8 mouse cellular contexts compared by ENCODE assay signal in genomic region chr7:110237451-110237836, GRCm38 (mm10). TPM values are rescaled to one million over a fixed set of nuclear protein-coding genes. Genes with fewer than 3 reads are reported as not detected.
A peak's percentile ranks its signal among the peaks of the same experiment; 100 is the strongest.
DNase-seq lines count a peak whose midpoint lies in the region; ATAC-seq lines count a peak whose summit lies in the region.

No protein-coding gene starts in this region.

- no peaks in the 10 kb centered on the region for H3K27me3 ChIP-seq in kidney, embryonic 14.5 days (ENCODE audit: control insufficient read depth, insufficient read depth, low read length)
- no peaks in the 10 kb centered on the region for H3K27me3 ChIP-seq in liver, embryonic 11.5 days (replicated peaks; ENCODE audit: control insufficient read depth, insufficient read depth, low read length)

- H3K4me3 ChIP-seq in kidney, embryonic 14.5 days (ENCODE audit: low read length), result no peak overlapping the region
- no peak overlapping the region for H3K4me3 ChIP-seq in liver, embryonic 11.5 days (ENCODE audit: low read depth, low read length)

- 32% methylated on average over 3 of the region's 3 CpGs for WGBS in kidney, embryonic 14.5 days
- 36% methylated on average over 3 of the region's 3 CpGs for WGBS in liver, embryonic 11.5 days

- H3K36me3 ChIP-seq in kidney, embryonic 14.5 days (ENCODE audit: control insufficient read depth, insufficient read depth, low read length), result no peaks in the 10 kb centered on the region
- no peaks in the 10 kb centered on the region for H3K36me3 ChIP-seq in liver, embryonic 11.5 days (ENCODE audit: control insufficient read depth, insufficient read depth, low read length)

- H3K27ac ChIP-seq in kidney, embryonic 14.5 days (ENCODE audit: low read depth, low read length), result peak overlapping the region; percentile 48; the same call in 1 of the 2 replicates
- H3K27ac ChIP-seq in liver, embryonic 11.5 days (ENCODE audit: low read depth, low read length), result no peak overlapping the region

- H3K9ac ChIP-seq in kidney, embryonic 14.5 days (ENCODE audit: low read depth, low read length), result 0 out of 2 replicates have a peak overlapping the region, but pooled peaks have one; percentile 23
- no peak overlapping the region for H3K9ac ChIP-seq in liver, embryonic 11.5 days (ENCODE audit: low read depth, low read length)

- peak; percentile 16; the same call in 1 of the 2 replicates for ATAC-seq in kidney, embryonic 14.5 days (ENCODE audit: low FRiP score, low TSS enrichment)
- peak; percentile 80 to 84 for ATAC-seq in hematopoietic stem cell, adult 5-6 weeks (replicated peaks in 1 of 2; ENCODE audit: insufficient read depth in 1 of 2, low FRiP score in 2 of 2, low TSS enrichment in 1 of 2, low read depth in 1 of 2, poor library complexity in 2 of 2, severe bottlenecking in 2 of 2)
- no peak for ATAC-seq in liver, embryonic 11.5 days (replicated peaks; ENCODE audit: low FRiP score)

- H3K4me1 ChIP-seq in kidney, embryonic 14.5 days (ENCODE audit: control insufficient read depth, insufficient read depth, low read length), result peaks cover 16% of the 10 kb centered on the region
- no peaks in the 10 kb centered on the region; the same call in 1 of the 2 replicates for H3K4me1 ChIP-seq in liver, embryonic 11.5 days (replicated peaks; ENCODE audit: control insufficient read depth, insufficient read depth, low read length)

- no peak overlapping the region for H3K4me2 ChIP-seq in kidney, embryonic 14.5 days (replicated peaks; ENCODE audit: low read depth, low read length)
- no peak overlapping the region for H3K4me2 ChIP-seq in liver, embryonic 11.5 days

- H3K9me3 ChIP-seq in kidney, embryonic 14.5 days (ENCODE audit: control insufficient read depth, low read length), result no peaks in the 10 kb centered on the region
- no peaks in the 10 kb centered on the region for H3K9me3 ChIP-seq in liver, embryonic 11.5 days (ENCODE audit: control insufficient read depth, low read length)

- no peak for DNase-seq in kidney, postnatal 10 days
- DNase-seq in T-cell, adult 2 months (ENCODE audit: low spot score), result peak; percentile 42
- peak; percentile 58 for DNase-seq in naive thymus-derived CD4-positive, alpha-beta T cell, adult 2 months (ENCODE audit: low read depth)
- no peak for DNase-seq in left cerebral cortex, adult 11 months (ENCODE audit: low spot score)
- no peak for DNase-seq in layer of hippocampus, postnatal 25 days (ENCODE audit: extremely low spot score in 1 of 2, low spot score in 1 of 2)
- no peak for DNase-seq in liver, embryonic 11.5 days (ENCODE audit: low spot score)

RNA-seq across cellular contexts. Expression of gene Swap70, which starts 15.9 kb away (rescaled TPM):
- 15.7 and 30.3 TPM in 2 replicates for polyA plus RNA-seq in kidney, embryonic 14.5 days (2014; fragmentation: Nextera tagmentation; extraction: Ambion mirVana)
- 90.0 and 96.9 TPM in 2 replicates for total RNA-seq in hematopoietic stem cell, adult 5-6 weeks (2017)
- total RNA-seq in layer of hippocampus, postnatal 25 days (2021), result 10 to 100 TPM in 1 of 2 experiments, 1 to 10 TPM in 1; 9.3 to 12.8 TPM
- 19.6 and 25.3 TPM in 2 replicates for polyA plus RNA-seq in liver, embryonic 11.5 days (2014; fragmentation: Nextera tagmentation; extraction: Ambion mirVana)

Comparison
In these comparisons a context has a peak if more than half of its experiments do, and no peak if none do; other contexts are left out.
1. DNase-seq: peak in T-cell, adult 2 months (single experiment) and naive thymus-derived CD4-positive, alpha-beta T cell, adult 2 months (single experiment); none in kidney, postnatal 10 days (single experiment), left cerebral cortex, adult 11 months (single experiment), layer of hippocampus, postnatal 25 days (0 of 2) and liver, embryonic 11.5 days (single experiment).